Mouse (Mus musculus) heart, embryonic 11.5 days (tissue): ENCODE measurements at regions not wholly inside any gene's neighbourhood (a gene's known extent, or its start where the extent isn't known, plus 50 kb on each side); places are given as distances from the start of the nearest gene placed in this dataset.

Source experiments
- ATAC-seq: fragments of 200-750 bp; cut with Nextera tagmentation; replicated peaks from 2 replicates; pipeline ENCODE4 v1.8.0; 2017; ENCODE audit warnings: moderate library complexity; ENCODE audit not compliant: insufficient number of reproducible peaks, low FRiP score, low TSS enrichment
- H3K27ac ChIP-seq: fragments of 300-500 bp; sonication (generic); 2 replicates; pipeline ENCODE4 v1.5.1; 2014; ENCODE audit warnings: mild to moderate bottlenecking, low read depth, low read length
- H3K27me3 ChIP-seq: fragments of 300-500 bp; sonication (generic); 2 replicates; pipeline ENCODE4 v1.6.1; 2014; ENCODE audit warnings: mild to moderate bottlenecking, low read length, mixed read lengths; ENCODE audit not compliant: control insufficient read depth, insufficient read depth
- H3K36me3 ChIP-seq: fragments of 300-500 bp; sonication (generic); 2 replicates; pipeline ENCODE4 v1.6.1; 2014; ENCODE audit warnings: mild to moderate bottlenecking, low read length, moderate library complexity, mixed read lengths; ENCODE audit not compliant: control insufficient read depth, insufficient read depth
- H3K4me1 ChIP-seq: fragments of 300-500 bp; sonication (generic); 2 replicates; pipeline ENCODE4 v1.6.1; 2014; ENCODE audit warnings: low read length; ENCODE audit not compliant: control insufficient read depth, insufficient read depth
- H3K4me2 ChIP-seq: fragments of 300-500 bp; sonication (generic); 2 replicates; pipeline ENCODE4 v1.6.1; 2014; ENCODE audit warnings: mild to moderate bottlenecking, moderate library complexity
- H3K4me3 ChIP-seq: fragments of 300-500 bp; sonication (generic); 2 replicates; pipeline ENCODE4 v1.5.1; 2014; ENCODE audit warnings: low read depth, low read length
- H3K9ac ChIP-seq: fragments of 300-500 bp; sonication (generic); 2 replicates; pipeline ENCODE4 v1.6.1; 2014; ENCODE audit warnings: mild to moderate bottlenecking, low read depth, low read length, moderate library complexity
- H3K9me3 ChIP-seq: fragments of 300-500 bp; sonication (generic); replicated peaks from 2 replicates; pipeline ENCODE4 v1.6.1; 2016; ENCODE audit warnings: low read length; ENCODE audit not compliant: control insufficient read depth
- WGBS: fragments of 180-500 bp; shearing (Covaris S2); extraction: QIAGEN DNeasy Blood & Tissue Kit; methylation state at CpG from one replicate; pipeline ENCODE4 v1.1.7; 2014; ENCODE audit not compliant: insufficient replicate concordance; 5-methylcytosine and 5-hydroxymethylcytosine counted together

DNA sequence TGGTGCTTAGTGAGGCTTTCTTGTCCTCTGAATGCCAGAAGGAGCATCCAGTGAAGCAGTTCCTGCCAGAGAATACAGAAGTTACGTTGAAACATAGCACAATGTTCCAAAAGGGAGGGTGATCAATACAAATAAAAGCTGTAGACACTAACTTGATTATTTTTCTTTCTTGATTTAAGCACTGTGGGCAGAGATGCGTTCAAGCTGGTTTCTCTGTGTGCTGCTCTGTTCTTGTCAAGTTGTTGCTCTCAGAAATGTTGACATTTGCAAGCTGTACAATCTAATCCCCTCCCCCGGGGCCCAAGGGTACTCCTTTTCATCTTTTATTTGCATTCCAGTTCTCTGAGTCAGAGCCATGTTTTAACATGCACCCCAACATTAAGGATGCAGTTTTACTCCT is 177.7 kb downstream of the Npr3 start:
- 27% methylated on average over 3 of the region's 3 CpGs for WGBS
- Histone ChIP-seq H3K9me3 (no peaks in the 10 kb centered on the region), H3K4me3 (no peak overlapping the region), H3K4me2 (no peak overlapping the region), H3K27ac (no peak overlapping the region), H3K36me3 (no peaks in the 10 kb centered on the region), H3K4me1 (no peaks in the 10 kb centered on the region), H3K9ac (no peak overlapping the region), H3K27me3 (no peaks in the 10 kb centered on the region)
- no peak for ATAC-seq

DNA sequence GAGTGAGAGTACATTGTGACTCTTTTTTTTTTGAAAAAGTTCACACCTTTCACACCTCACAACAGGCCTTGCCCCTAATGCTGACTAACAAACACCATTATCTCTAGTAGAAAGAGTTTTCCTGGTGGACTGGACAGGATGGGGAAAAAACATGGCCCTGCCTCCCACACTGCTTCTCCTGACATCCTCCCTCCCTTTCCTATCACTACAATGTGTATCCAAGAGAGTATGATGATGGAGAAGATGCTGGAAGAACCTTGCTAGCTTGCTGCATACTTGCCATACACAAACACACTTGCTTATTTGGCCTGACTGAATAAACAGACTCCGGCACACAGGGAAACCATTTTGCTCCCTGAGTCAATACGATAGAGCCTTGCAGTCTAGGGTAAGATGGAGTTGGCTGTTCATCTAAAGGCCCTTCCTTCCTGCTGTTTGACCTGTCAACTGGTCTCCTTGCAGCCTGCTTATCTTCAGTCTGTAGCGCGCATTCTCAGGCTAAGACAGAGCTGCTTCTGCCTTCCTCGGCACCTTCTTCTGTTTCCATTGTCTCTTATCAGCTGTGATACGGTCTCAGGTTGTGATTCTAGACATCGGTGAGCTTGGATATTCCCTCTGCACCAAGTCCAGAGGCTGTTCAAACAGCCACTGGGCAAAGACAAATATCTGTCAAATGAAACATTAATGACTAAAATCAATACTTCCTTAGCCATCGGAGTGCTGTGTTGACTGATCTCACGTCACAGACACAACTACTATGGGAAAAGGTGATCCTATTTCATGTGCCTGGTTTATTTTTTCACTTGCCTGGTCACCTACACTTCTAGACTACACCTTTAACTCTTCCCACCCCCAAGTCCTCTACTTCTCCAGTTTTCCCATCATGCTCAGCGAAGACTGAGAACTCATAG is 181.2 kb downstream of the Npr3 start:
- Histone ChIP-seq H3K4me3 (no peak overlapping the region), H3K9ac (no peak overlapping the region), H3K27ac (peak overlapping the region; percentile 47), H3K9me3 (no peaks in the 10 kb centered on the region), H3K4me1 (no peaks in the 10 kb centered on the region), H3K4me2 (no peak overlapping the region), H3K36me3 (no peaks in the 10 kb centered on the region), H3K27me3 (no peaks in the 10 kb centered on the region)
- peak; percentile 71 for ATAC-seq
- WGBS, result 27% methylated on average over 10 of the region's 10 CpGs

DNA sequence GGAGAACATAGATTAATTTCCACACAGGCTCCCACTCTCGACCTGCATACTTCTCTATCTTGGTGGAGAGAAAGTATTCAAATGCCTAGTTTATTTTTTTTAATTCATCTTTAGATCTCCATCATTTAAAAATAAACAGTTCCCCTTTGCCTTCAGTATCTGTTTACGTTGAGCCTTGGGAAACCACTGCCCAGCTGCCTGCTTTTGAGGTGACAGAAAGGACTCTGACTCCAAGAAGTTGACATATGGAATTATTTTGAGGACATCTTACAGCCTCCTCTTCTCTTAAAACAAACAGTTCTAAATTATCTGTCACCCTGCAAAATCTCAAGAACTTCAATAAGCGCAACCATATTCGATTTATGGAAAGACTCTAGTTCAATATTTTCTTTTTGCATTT is 186.4 kb downstream of the Npr3 start:
- no peak for ATAC-seq
- Histone ChIP-seq H3K4me1 (no peaks in the 10 kb centered on the region), H3K27me3 (no peaks in the 10 kb centered on the region), H3K4me3 (no peak overlapping the region), H3K4me2 (no peak overlapping the region), H3K27ac (no peak overlapping the region), H3K9ac (no peak overlapping the region), H3K36me3 (no peaks in the 10 kb centered on the region), H3K9me3 (no peaks in the 10 kb centered on the region)
- 53% methylated on average over 4 of the region's 4 CpGs for WGBS

DNA sequence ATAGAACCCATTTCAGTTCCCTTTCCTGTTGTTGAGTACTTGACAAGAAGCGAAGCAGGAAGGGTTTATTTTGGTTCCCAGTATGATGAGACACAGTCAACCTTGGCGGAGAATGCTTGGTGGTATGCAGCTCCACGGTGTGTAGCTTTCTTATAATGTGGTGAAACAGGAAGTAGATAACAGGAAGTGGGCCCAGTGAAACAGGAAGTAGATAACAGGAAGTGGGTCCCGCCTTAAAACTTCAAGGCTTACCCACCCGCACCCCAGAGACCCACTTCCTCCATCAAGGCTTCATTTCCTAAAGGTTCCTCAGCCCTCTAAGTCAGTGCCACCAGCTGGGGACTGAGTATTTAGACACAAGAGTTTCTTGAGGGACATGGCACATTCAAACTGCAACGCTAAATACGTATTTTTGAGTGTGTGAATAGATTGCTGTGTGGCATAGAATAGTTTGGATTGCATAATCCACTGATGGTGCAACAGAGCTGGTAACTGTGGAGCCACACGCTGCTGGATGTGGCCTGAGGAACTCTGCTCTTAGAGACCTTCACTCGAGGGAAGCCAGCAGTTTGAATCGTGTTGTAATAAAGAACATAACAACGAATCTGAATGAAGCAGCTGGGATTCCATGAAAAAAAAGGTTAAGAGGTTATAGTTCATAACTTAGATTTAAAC is 190.8 kb downstream of the Npr3 start:
- H3K9me3 ChIP-seq, result no peaks in the 10 kb centered on the region
- H3K4me1 ChIP-seq, result no peaks in the 10 kb centered on the region
- no peaks in the 10 kb centered on the region for H3K36me3 ChIP-seq
- no peak overlapping the region for H3K27ac ChIP-seq
- 83% methylated on average over 11 of the region's 11 CpGs for WGBS
- no peak overlapping the region for H3K4me3 ChIP-seq
- no peak overlapping the region for H3K4me2 ChIP-seq
- no peaks in the 10 kb centered on the region for H3K27me3 ChIP-seq
- no peak overlapping the region for H3K9ac ChIP-seq
- no peak for ATAC-seq

DNA sequence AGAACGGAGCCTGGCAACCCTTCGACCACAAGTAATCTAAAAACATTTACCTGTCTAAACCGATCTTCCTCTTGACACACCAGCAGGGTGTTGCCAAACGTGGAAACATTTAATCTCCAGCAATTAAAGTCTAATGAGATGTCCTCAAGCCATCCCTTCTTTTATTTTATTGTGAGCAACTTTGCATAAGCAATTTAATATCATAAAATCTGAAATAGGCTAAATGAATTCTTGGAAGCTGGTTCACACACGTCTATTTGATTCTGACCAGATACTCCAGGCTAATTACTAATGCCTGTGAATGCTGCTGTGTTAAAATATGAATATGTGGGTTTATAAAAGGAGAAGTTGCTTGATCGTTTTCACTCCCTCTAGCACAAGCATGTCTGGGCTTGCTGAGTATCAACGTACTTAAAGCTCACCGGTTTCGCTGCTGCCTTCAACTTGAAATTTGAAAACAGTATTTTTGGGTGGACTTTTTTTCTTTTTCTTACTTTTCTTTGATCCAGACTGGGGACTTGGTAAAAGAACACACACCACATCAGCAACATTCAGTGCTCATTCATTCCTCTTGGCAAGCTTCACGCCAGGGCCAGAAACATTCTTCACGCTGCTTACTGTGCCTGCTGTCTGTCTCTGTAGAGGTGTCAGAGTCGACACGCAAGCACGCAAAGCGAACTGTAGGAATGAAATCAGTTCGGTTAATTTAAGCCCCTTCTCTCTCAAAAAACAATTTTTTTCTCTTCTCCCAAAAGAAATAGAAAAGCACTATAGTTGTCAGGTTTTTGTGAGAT is 194.4 kb downstream of the Npr3 start:
- H3K9me3 ChIP-seq, result no peaks in the 10 kb centered on the region
- no peaks in the 10 kb centered on the region for H3K27me3 ChIP-seq
- no peak overlapping the region for H3K4me3 ChIP-seq
- no peak for ATAC-seq
- no peak overlapping the region for H3K9ac ChIP-seq
- H3K27ac ChIP-seq, result no peak overlapping the region
- H3K4me2 ChIP-seq, result no peak overlapping the region
- no peaks in the 10 kb centered on the region for H3K4me1 ChIP-seq
- 48% methylated on average over 16 of the region's 16 CpGs for WGBS
- H3K36me3 ChIP-seq, result no peaks in the 10 kb centered on the region

DNA sequence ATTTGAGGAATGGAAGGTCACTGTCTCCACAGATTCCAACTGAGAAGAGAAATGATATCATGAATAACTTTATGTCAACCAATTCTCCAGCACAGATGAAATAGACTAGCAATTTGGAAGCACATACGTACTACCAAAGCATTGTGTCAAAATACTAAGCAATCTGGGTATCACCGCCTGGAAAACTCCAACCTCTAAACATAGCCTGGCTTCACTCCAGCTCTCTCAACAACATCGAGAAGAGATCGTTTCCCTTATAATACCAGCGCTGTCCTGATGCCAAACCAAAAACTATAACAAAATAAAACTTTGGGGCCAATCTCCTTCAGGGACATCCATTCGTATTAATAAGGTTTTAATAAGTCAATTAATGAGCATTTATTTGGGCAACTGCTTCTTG is 205.8 kb downstream of the Npr3 start:
- H3K36me3 ChIP-seq, result no peaks in the 10 kb centered on the region
- ATAC-seq, result no peak
- H3K4me3 ChIP-seq, result no peak overlapping the region
- no peak overlapping the region for H3K4me2 ChIP-seq
- 76% methylated on average over 6 of the region's 6 CpGs for WGBS
- H3K9ac ChIP-seq, result no peak overlapping the region
- H3K27me3 ChIP-seq, result no peaks in the 10 kb centered on the region
- no peak overlapping the region for H3K27ac ChIP-seq
- no peaks in the 10 kb centered on the region for H3K4me1 ChIP-seq
- H3K9me3 ChIP-seq, result no peaks in the 10 kb centered on the region

DNA sequence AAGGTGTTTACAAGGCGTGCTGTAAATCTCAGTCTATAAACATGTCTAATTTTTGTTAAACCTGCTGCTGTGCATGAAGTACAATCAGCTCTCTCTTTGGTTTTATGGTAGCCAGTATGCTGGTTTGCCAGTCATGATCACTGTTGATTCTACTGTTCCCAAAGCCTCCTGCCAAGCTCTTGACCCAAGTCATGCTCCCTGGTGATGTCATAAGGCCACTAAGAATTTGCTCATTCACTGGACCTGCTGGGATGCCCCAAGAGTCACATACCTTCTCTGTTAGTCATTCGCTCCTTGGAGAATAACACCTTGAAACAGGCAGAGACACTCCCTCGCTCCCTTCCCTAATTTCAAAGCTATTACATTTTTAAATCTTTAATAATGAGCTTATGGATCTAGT is 207.2 kb downstream of the Npr3 start:
- H3K27ac ChIP-seq, result no peak overlapping the region
- H3K4me2 ChIP-seq, result no peak overlapping the region
- ATAC-seq, result no peak
- H3K4me3 ChIP-seq, result no peak overlapping the region
- WGBS, result 81% methylated on average over 3 of the region's 3 CpGs
- H3K36me3 ChIP-seq, result no peaks in the 10 kb centered on the region
- H3K4me1 ChIP-seq, result no peaks in the 10 kb centered on the region
- no peaks in the 10 kb centered on the region for H3K9me3 ChIP-seq
- H3K27me3 ChIP-seq, result no peaks in the 10 kb centered on the region
- no peak overlapping the region for H3K9ac ChIP-seq

DNA sequence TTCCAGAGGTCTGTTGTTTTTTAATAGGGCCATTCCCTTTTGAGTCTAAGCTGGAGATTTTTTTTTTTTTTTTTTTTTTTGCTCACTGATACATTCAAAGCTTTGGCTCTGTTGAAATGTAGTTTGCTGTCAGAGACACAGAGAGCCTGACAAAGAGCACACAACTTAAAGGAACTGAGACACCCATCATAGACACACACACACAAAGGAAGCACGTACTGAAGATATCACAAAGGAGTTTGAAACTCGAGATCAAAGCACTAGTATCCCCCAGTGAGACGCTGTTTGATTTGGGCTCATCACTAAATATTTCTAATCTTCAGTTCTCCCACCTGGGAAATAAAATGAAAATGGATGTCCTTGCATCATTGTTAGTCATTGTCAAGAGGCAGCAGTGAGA is 210.0 kb downstream of the Npr3 start:
- Histone ChIP-seq H3K4me1 (no peaks in the 10 kb centered on the region), H3K4me3 (no peak overlapping the region), H3K4me2 (no peak overlapping the region), H3K9ac (no peak overlapping the region), H3K36me3 (no peaks in the 10 kb centered on the region), H3K27ac (no peak overlapping the region), H3K9me3 (no peaks in the 10 kb centered on the region), H3K27me3 (no peaks in the 10 kb centered on the region)
- no peak for ATAC-seq
- WGBS, result 31% methylated on average over 3 of the region's 3 CpGs
